Mouse (Mus musculus) common myeloid progenitor, adult 5-6 weeks (primary cell): ENCODE measurements around the gene Nanp. TPM values are rescaled to one million over a fixed set of nuclear protein-coding genes. Genes with fewer than 3 reads are reported as not detected.

Experiments used
- ATAC-seq: replicated peaks from 2 replicates; pipeline ENCODE4 v1.8.0; 2016; ENCODE audit warnings: low read depth, mild to moderate bottlenecking, moderate TSS enrichment, inconsistent platforms; ENCODE audit not compliant: poor library complexity, severe bottlenecking
- total RNA-seq: library from RNA; stranded (forward); fragments of 200-1000, 187-1606 nt; gene quantifications from 2 replicates; pipeline ENCODE4 v1.2.3, GENCODE M21; 2017

Gene Nanp
- total RNA-seq, 1 experiment from 2014 or later = 27.9 TPM

DNA sequence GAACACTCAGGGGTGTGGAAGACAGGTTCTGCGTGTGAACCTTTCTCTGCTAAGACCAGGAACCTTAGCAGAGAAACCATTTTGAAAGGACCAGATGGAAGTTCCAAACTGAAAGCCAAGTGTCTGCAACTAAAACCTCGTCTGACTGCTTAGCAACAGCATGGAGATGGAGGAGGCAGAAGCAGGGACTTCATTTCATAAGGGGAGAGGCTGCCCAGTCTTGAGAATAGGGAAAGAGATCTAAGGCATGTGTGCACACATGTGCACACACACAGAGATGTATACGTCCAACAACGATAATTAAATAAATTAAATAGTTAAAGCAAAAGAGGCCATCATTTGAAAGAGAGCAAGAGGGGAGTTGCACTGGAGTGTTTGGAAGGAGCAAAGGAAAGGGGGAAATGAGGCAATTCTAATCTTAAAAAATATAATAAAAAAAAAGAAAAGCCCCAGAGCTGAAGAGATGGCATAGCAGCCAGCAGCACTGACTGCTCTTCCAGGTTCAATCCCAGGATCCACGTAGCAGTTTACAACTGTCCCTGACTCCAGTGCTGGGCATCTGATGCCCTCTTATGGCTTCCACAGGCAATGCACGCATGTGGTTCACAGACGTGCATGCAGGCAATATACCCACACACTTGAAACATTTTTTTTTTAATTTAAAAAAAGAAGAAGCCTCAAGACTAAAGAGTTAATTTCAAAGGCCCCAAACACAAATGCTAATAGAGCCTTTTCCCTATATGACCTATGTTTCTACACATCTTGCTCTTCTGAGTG lies 38.6 kb downstream of the Nanp start:
- peak; percentile 94 for ATAC-seq

DNA sequence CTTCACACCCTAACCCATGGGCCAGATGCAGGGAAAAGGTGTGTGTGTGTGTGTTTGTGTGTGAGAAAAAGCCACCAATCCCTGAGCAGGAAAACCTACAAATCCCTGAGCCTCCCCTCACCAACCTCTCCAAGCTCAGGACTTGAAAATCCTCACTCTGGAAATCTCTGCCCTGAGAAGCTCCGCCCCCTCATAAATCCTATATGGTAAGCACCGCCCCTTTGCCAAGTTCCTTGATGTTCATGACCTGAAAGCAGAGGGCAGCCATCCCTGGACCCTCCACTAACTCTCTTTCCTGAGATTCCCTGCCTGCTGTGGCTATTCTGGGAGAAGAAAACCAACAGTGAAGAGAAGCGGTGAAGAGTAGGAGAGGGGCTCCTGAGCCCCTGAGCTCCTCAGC lies 40.2 kb downstream of the Nanp start:
- no peak for ATAC-seq

DNA sequence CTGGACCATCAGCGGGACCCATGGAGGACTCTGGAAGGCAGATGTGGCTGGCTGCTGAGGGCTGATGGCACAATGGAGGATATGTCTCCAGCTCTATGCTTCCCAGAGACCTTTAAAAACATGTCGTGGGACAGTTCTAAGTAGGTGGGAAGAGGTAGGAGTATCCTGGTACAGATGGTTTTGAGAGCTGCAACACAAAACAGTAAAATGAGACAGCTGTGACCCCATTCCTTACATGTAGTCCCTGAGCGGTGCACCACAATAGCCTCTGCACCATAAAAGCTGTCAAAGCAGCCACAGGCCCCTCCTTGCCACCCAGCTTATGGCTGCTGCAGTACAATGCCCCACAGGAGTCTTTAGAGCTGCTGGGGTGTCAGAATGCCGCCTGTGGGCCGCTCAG lies 41.6 kb downstream of the Nanp start:
- no peak for ATAC-seq

DNA sequence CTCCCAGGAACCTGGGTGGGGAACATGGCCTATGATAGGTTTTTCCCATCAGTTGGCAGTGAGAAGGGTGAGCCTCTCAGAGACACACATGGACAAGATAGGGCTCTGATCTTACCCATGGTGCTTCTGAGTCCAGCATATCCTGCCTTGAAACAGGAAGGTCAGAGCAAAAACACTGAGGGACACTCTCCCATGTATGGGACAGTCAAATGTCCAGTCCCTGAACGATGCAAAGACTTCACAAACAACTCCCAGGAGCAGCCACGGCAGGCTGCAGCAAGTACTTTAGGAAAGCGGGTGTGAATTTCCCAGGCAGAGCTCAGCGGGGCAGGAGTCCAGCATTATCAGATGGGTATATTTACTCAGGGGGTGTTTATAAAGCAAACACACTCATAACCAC lies 43.9 kb downstream of the Nanp start:
- no peak for ATAC-seq

DNA sequence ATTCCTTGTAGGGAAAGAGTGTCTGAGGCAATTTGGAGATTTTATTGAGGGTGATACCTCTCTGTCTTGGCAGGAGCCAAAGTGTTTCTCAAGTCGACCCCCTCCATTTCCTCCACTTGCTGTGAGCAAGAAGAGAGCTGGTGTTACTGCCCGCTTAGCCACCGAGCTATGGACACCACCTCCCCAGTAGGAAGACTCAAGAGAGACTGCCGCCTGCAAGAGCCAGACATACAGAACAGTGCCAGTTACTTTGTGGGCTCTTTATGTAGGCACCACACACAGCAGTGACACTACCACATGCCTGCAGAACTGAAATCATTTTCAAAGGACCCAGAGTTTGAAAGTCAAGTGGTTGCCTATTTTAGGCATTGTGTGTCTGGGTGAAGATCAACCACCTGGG lies 48.1 kb downstream of the Nanp start:
- ATAC-seq = no peak

DNA sequence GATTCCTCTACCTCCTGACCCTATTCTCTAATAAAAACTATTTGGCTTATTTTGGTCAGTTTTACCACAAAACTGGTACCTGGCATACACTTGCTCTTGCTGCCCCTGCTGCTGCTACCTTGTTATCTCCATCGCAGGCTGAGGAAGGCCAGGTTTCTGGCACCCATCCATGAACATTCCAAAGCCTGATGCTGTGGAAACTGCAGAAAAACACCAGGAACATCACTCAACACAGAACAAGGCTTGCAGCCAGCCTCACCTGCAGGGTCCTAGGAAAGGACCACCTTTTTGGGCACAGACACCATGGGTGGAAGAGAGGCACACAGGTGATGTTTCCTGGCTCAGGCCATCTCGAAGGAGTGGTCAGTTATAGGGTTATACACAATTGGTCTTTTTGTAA lies 48.7 kb downstream of the Nanp start:
- no peak for ATAC-seq

DNA sequence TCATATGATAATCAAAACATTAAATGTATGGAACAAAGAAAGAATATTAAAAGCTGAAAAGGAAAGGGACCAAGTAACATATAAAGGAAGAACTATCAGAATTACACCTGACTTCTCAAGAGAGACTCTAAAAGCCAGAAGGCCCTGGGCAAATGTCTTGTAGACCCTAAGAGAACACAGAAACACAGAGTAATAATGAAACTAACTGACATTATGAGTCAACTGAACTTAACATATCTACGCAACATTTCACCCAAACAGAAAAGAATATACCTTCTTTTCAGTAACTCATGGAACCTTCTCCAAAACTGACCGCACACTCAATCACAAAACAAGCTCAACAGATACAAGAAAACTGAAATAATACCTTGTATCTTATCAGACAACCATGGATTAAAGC lies 53.8 kb downstream of the Nanp start:
- no peak for ATAC-seq

DNA sequence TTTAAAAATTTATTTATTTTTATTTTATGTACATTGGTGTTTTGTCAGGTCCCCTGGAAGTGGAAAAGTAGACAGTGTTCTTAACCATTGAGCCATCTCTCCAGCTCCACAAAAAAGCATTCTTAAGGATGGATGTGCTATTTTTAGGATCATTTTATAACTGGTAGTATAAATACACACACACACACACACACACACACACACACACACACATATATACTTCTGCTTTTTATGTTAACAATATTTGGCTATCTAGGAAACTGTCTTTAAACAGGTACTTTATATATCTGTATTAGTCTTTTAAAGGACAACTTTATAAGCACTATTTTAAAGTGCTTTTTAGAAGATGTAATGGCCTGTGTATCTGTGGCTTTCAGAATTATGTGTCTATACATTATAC lies 57.1 kb downstream of the Nanp start:
- no peak for ATAC-seq

DNA sequence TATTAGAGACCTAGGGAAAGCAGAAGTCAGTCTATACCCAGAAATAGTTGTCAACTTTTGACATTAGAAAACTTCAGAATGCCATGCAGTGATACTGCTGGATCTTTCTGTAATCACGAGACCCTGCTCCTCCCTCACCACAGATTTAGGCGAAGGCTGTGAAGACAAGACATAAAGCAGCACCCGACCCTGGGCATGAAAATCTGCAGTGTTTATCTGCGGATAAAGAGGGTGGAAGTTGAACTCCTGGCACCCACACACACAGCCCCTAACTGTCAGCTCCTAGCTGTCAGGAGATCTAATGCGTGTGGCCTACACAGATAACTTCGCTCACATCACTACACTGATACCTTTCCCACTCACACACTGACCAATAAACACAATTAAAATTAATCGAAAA lies 57.7 kb downstream of the Nanp start:
- peak; percentile 43 for ATAC-seq

DNA sequence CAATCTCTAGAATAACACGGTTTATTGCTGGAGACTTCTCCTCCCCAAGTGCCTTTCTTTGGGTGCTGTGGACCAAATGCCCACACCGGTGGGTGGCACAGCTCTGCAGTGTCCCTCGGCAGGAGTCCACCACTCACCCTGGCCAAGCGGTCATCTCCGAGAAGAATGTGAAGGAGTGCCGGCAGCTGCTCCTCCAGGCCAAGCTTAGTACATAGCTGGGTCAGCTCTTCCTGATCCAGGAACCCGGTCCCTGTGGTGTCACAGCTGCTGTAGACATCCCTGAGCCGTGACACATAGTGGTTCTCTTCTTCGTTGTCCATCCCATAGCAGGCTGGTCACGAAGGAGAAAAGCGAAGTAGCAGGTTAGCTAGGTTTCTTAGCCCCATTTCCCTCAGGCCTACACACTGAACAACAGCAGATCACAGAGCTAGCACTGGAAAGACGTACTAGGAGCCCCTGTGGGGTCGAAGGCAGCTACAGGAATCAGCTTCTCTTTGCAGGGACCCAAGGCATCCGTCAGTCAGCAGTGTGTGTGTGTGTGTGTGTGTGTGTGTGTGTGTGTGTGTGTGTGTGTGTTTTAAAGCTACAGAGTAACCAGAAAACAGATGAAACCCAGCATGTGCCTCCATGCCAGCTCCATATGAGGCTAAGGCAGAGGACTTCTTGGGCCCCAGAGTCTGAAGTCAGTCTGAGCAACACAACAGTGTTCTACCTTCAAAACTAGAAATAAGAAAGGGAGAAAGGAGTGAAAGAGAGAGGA lies 59.2 kb downstream of the Nanp start:
- ATAC-seq = no peak

Other genes starting within 250 kb of the Nanp start
- 15.5 and 88.6 TPM in 2 replicates for gene Abhd12, start 134.7 kb downstream of the Nanp start, total RNA-seq
- 88.0 and 96.4 TPM in 2 replicates for gene Gins1, start 134.0 kb downstream of the Nanp start, total RNA-seq
- 2.6 and 4.7 TPM in 2 replicates for gene Ninl, start within 50 bp of the Nanp start, total RNA-seq
- not detected in 2 replicates for gene Gm14151, start 53.0 kb upstream of the Nanp start, total RNA-seq
- not detected in 2 replicates for gene Gm14147, start 58.8 kb upstream of the Nanp start, total RNA-seq